Mouse (Mus musculus): Measurements from ENCODE around the gene Kdm2a.
A peak's percentile ranks its signal among the peaks of the same experiment; 100 is the strongest.
"Not testable (repeated sequence)": the region's sequence is repeated elsewhere in the genome, so short reads cannot be mapped to it uniquely, and the experiment has no call there.

Kdm2a gene

DNA sequence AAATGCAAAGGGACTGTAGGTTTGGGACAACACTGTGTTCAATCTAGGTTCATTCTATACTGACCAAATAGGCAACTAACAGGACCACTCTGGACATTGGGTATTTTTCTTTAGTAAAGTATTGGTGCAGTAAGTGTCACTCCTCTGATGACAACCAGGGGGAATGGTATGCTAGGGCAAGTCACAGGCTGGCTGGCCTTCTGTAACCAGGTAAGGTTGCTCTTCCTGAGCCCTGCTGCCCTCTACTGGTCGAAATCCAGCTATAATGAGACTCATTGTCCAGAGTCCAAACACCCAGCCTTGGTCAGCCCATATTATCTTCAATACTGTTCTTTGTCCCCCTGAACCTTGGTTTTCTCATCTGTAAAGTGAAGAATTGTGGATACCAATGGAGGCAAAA lies 19.1 kb upstream of the Kdm2a start:
- DNase-seq (ENCODE audit: extremely low read depth, low read depth, low spot score), result no peak

DNA sequence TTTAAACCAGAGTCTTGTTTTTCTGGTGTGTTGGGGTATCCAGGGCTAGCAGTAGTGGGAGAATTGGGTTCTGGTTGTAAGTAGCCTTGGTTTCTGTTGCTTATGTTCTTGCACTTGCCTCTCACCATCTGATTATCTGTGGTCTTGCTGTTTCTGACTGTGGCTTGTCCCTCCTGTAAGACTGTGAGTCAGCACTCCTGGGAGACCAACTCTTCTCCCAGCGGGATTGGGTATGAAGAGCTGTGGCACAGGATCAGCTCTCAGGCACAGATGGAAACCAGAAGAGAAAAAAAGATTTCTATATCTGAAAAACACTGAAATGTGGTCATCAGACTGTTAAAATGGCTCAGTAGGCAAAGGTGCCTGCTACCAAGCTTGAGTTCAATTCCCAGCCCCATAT lies 16.5 kb upstream of the Kdm2a start:
- no peak for DNase-seq (ENCODE audit: extremely low read depth, low read depth, low spot score)

DNA sequence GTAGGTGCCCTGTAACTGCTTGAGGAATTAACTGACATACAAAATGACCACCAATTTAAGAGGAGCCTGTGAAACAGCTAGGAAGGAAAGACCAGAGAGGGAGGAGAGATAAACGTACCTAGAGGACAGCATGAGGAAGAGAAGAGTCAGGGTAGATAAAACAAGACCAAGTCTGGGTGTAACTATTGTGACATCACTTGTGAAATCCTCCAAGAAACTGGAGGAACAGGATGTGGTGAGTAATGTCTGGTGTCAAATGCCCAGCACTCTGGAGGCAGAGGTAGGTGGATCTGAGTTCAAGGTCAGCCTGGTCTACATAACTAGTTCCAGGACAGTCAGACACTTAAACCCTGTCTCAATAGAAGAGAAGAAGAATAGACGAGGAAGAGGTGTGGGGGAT lies 11.0 kb upstream of the Kdm2a start:
- peak; percentile 80 for DNase-seq (ENCODE audit: extremely low read depth, low read depth, low spot score)

DNA sequence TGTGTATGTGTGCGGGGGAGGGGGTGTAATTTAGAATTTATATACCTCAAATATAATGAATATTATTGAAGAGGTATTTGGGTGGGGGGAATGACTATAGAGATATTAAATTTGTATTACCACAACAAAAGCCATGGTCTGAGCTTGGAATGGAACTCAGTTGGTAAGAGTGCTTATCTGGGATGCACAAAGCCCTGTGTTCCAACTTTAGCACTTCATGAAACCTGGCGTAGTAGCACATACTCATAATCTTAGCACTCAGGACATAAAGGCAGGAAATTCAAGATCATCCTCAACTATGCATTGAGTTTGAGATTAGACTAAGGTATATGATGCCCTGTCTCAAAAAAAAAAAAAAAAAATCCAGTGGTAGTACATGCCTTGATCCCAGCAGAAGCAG lies 6.8 kb upstream of the Kdm2a start:
- no peak for DNase-seq (ENCODE audit: extremely low read depth, low read depth, low spot score)

DNA sequence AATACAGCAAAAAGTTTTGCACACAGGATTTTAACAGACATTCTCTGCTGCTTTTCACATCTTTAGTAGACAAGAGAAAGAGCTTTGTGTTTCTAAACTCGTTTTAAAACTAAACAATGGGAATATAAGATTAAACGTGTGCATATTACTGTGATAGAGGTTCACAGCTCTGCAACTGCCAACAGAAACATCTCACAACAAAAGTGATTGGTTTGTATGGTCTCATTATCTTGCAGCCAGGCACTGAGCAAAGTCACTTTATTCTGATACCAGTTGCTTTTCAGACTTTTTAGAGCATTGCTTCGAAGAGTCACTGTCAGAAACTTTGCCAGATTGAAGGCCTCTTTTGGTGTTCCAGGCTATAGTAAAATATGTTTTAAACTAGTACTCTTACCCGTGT lies 874 bp upstream of the Kdm2a start:
- DNase-seq (ENCODE audit: extremely low read depth, low read depth, low spot score), result no peak

DNA sequence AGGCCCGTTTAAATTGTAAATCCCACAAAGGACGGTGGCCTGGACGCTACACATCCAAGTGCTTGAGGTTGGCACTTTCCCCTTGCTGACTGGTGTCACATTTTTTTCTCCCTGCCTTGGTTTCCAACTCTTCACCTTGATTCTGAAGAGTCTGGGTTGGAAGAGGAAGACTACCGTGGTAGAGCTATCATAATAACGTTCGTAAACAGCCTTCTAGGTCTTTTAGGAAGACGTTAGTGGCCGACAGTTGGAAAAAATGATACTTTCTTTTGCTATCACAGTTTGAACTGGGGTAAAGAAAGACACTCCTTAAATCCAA lies 504 bp upstream of the Kdm2a start:
- DNase-seq (ENCODE audit: extremely low read depth, low read depth, low spot score), result no peak

DNA sequence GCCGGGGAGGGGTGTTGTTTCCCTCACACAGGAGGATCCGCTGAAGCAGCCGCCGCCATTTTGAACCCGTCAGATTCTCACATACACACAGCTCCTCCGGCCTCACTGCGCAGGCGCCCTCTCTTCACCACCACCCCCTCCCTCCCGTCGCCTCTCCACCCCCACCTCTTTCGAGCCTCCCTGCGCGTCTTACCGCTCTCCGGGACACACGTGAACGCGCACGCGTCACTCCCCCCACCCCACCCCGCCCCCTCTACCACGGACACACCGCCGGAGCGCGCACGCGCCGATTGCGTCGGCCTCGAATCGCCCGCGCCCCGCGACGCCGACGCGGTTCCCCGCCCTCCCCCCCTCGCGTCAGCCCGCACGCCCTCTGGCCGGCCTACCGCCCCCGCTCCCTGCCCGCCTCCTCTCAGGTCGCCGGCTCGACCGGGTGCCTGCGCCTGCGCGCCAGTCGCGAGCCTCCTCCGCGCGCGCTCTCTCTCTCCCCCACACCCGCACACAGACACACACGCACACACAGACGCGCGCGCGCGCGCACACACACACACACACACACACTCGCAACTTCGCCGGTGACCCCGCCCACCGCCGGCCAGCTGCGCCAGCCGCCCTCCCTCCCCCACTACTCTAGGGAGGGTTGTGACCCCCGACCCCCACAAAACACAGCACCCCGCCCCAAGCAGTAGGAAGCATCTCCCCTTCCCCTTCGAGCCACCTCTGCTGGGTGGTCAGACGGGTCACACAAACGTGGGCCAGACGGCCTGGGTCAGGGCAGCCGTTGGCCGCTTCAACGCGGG lies 887 bp downstream of the Kdm2a start:
- peak; percentile 52 for DNase-seq (ENCODE audit: extremely low read depth, low read depth, low spot score)

DNA sequence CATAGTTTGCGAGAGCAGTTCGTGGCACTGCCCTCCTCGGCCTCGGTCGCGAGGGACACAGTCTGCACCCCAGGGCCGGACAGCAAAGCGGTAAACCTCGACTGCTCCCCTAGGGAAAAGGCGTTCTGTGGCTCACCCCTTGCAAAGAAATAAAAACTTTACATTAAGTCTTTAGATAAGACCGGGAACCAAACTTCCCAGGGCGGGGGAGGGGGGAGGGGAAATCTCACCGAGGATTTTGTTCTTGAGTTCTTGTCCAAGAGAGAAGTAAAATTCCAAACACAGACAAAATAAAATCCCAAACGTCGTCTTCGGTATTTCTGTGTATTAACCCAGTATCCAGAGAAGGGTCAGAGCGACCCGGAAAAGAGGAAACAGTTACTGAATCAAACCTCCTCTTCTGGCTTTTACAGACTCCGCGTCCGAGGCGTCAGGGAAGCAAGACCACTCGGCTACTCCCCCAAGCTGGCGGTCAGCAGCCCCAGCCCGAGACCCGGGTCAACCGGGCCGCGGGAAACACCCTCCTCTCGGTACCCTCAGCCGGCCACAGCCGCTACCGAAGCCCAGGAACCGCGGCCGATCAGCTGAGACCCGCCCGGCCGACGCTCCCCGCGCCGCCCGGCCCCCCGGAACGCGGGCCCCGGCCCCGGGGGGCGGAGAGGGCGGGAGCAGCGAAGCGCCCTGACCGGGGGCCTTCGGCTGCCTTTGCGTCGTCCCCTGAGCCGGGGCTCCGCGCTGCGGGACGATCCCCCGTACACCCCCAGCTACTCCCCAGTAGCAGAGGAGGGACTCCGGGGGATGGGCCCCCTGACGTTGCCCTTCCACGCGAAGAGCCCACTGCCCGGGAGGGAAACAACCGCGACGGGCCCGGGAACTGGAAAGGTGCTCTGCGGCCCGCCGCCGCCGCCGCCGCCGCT lies 1.7 kb downstream of the Kdm2a start:
- DNase-seq (ENCODE audit: extremely low read depth, low read depth, low spot score), result no peak

DNA sequence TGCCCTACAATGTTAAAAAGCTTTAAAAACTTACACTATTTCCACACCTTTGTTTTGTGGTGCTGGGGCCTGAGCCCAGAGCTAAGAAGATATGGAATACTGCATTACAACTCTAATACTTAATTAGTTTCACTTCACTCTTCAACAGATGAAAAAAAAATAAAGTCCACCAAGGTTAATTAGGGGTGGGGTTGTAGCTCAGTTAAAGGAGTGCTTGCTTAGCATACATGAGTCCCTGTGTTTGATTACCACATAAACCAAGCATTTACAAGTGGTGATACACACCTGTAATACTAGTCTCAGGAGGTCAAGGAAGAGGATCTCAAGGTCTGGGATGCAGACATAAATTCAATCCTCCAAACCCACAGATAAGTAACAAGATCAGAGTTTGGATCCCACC lies 10.8 kb downstream of the Kdm2a start:
- no peak for DNase-seq (ENCODE audit: extremely low read depth, low read depth, low spot score)

DNA sequence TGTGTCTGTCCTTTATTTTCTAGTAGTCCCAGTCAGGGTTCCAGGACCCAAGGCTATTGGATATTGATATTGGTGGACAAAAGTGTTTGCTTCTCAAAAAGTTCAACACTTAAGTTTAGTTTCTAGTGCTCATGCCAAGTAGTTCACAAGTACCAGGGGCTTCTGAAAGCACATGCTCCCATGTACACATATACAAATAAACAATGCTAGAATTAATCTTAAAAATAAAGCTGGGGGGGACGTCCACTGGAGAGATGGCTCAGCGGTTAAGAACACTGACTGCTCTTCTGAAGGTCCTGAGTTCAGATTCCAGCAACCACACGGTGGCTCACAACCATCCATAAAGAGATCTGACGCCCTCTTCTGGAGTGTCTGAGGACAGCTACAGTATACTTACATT lies 13.1 kb downstream of the Kdm2a start:
- no peak for DNase-seq (ENCODE audit: extremely low read depth, low read depth, low spot score)

DNA sequence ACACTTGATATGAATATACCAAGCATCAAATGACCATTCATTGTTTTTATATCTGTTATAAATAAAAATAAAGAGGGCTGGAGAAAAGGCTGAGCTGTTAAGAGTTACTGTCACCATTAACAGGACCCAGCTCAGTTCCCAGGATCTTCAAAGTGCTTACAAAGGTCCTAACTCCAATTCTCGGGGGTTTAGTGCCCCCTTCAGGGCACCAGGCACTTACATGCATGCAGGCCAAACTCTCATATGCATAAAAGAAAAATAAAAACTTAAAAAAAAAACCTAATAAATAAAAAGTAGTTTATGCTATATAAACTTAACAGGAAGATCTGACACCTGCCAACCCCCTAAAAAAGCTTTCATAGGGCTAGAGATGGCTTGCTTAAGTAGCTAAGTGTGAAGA lies 13.8 kb downstream of the Kdm2a start:
- no peak for DNase-seq (ENCODE audit: extremely low read depth, low read depth, low spot score)

DNA sequence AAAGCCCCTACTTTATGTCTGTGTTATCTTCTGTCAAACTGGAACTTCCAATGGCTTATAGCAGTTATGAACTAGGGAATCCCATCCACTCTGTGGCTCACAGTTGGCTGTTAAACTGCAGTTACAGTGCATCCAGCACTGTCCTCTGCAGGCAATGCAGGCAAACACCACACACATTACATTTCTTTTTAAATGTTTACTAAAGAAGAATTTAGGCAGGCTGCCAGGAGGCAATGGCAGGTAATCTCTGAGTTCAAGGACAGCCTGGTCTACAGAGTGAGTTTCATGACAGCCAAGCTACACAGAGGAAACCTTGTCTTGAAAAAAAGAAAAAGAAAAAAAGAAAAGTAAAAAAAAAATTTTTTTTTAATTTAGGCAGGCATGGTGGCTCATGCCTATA lies 14.8 kb downstream of the Kdm2a start:
- no peak for DNase-seq (ENCODE audit: extremely low read depth, low read depth, low spot score)

DNA sequence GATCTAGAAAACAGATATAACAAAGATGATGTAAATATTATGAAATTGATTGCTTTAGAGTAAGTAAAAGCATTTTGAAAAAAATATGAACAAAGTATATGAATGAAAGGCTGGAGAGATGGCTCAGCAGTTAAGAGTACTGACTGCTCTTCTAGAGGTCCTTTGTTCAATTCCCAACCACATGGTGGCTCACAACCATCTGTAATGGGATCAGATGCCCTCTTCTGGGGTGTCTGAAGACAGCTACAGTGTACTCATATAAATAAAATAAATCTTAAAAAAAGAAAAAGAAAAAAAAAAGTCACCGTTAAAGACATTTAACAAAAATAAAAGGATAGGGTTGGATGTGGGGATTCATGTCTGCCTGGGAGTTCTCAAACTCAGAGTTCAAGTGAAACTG lies 15.8 kb downstream of the Kdm2a start:
- not testable (repeated sequence) for DNase-seq (ENCODE audit: extremely low read depth, low read depth, low spot score)

DNA sequence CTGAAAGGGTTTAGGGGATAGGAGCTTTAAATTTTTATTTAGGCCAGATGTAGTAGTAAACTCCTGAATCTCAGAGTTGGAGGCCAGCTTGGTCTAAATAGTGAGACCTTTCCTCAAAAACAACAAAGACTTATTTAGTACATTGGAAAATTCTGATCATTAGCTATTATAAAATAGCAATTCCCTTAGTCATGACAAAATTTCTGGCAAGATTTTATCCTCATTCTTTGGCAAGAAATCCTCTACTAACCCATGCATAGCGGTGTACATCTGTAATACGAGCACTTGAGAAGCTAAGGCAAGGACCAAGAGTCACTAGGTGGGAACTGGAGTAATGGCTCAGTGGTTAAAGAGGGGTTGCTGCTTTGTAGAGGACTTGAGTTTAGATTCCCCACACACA lies 27.4 kb downstream of the Kdm2a start:
- DNase-seq (ENCODE audit: extremely low read depth, low read depth, low spot score), result no peak

DNA sequence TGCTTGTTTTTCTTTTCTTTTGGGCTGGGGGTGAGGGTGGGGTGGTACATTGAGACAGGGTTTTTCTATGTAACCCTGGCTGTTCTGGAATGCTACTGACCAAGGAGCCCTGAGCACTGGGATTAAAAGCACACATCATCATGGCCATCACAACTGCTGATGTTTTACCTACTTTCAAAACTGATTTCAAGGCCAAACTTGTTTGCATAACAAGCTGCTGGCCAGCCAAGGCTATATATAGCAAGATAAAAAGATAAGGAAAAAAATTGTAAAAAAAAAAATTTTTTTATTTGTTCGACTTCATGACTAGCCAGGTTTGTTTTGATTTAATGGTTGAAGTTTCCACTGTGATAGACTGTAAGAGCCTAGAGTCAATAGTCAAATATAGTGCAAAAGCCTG lies 27.8 kb downstream of the Kdm2a start:
- DNase-seq (ENCODE audit: extremely low read depth, low read depth, low spot score), result no peak

DNA sequence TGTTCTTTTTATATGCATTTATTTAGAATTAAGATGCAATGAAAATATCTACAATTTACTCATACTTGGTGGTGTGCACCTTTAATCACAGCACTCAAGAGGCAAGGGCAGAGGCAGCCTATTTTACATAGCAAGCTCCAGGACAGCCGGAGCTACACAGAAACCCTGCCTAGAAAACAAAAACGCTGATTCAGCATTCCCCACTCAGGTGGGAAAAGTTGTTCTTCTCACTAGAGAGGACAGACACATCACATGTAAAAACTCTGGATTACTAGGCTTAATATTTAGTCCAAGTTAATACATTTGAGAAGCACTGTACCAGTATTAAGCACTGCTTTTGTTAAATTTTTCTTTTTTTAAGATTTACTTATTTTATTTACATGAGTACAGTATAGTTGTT lies 48.6 kb downstream of the Kdm2a start:
- DNase-seq (ENCODE audit: extremely low read depth, low read depth, low spot score), result no peak

DNA sequence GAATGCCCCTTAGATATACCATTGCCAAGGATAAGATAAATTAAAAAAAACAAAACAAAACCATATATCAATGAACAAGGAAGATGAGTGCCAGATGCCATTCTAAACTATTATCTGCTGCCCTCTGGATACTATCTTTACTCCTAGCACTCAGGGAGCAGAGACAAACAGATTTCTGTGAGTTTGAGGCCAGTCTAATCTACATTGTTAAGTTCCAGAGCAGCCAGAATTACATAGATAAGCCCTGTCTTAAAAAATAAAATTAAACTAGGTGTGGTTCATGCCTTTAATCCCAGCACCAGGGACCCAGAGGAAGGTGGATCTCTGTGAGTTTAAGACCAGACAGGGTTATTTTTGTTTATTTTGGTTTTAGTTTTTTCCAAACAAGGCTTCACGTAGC lies 51.6 kb downstream of the Kdm2a start:
- no peak for DNase-seq (ENCODE audit: extremely low read depth, low read depth, low spot score)

DNA sequence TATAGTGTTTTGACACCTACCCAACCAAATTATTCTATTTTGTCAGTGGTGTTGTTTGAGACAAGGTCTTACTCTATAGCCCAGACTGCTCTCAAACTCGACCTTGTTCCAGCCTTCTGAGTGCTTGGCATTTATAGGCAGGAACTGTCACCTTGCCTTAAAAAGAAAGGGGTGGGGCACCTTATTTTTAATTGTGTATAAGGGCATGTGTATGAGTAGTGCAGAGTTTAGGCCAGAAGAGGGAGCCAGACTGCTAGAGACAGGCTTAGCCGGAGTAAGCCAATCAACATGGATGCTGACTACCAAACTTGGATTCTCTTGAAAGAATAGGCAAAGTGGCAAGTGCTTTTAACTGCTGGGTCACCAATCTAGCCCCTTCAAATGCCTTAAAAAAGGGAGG lies 59.9 kb downstream of the Kdm2a start:
- no peak for DNase-seq (ENCODE audit: extremely low read depth, low read depth, low spot score)

DNA sequence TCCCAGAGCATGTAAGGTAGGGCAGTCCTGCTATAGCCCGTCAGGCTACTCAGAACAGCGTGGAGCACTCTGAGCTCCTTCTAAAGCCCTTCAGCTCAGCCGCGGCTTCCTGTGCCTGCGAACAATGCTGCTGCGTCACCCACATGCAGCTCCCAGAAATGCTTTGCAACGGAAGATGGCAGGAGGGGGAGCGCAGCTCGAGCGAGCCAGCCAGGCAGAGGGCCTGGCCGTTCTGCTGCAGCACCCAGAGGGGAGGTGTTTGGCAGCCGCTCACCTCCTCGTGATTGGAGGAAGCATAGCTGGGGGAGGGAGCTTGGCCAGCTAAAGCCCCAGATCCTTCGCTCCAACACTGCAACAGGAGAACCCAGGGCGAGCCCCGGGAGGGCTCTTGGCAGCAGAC lies 64.3 kb downstream of the Kdm2a start:
- DNase-seq (ENCODE audit: extremely low read depth, low read depth, low spot score), result peak; percentile 79

DNA sequence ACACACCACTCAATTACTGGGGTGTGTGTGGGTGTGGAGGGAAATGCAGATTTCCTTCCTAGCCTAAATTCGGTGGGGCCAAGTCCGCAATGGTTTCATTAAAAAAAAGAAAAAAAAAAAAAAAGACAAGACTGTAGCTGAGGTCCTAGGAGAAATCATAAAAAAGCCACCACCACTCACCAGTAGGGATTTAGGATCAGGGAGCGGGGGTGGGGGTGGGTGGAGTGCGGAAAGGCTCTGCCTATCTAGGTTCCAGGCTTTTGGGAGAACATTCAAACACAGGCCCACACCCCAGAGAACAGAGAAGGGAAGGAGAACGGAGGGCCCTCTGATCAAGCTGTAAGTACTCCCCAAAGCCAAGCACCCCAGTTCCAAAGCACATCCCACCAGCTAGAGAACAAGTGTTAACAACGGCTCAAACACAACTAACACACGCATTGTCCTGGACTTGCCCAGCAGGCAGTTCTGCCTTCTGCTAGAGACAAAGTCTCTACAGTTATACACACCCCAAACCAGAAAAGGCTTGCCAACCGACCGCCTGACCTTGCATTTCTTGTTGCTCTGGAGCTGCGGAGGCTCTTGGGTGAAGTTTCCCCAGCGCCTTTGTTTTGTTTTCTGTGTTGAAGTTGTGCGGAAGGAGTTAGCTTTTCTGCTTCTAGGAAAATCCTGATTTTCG lies 64.8 kb downstream of the Kdm2a start:
- no peak for DNase-seq (ENCODE audit: extremely low read depth, low read depth, low spot score)

DNA sequence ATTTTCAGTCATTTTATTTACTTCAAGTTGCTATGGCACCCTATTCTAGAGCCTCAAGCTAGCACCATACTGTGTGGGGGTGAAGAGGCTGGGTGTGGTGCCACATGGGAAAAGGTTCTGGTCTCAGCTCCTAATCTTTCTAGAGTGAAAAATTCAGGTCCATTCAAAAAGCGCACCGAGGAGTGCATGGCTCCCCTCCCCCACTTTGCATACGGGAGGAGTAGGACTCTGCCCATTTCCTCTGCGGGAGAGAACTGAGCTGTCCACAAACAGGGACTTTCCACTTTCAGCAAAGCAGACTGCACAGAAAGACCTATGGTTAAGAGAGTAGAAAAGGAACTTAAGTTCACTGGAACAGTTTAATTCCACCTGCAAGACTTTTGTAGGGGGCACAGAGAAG lies 65.4 kb downstream of the Kdm2a start:
- no peak for DNase-seq (ENCODE audit: extremely low read depth, low read depth, low spot score)

DNA sequence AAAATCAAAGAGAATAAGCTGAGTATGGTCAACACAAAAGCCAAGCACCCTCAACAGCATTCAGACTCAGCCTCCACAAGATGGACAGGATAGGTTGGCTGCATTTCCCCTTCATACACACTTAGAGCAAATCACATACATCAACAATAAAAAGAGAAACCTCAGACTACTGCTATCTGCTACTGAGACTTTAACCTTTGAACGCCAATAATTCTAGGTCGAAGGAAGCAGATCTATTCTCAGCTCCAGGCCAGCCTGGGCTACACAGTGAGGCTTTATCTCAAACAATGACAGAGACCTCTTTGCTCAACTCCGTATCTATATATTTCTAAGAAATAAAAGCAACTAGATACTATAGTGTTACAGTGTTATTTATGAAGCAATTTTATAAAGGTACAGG lies 66.8 kb downstream of the Kdm2a start:
- DNase-seq (ENCODE audit: extremely low read depth, low read depth, low spot score), result no peak
